Mouse (Mus musculus) adrenal gland, adult (tissue): Measurements from ENCODE around the gene Adamts14.

Experiments
- DNase-seq, 2 experiments: peaks; one replicate each; pipeline ENCODE4 v3.0.0; 2022 to 2023; ENCODE audit warnings: low spot score in 1 of 2; ENCODE audit not compliant: inconsistent age in 2 of 2

The Adamts14 gene

GRCm38 (mm10) chr10:61187001-61187400 lies 86.2 kb downstream of the Adamts14 start:
- no peak for DNase-seq

- DNase-seq: no peak
Measured at GRCm38 (mm10) chr10:61179927-61180326, 93.3 kb downstream of the Adamts14 start.

DNA sequence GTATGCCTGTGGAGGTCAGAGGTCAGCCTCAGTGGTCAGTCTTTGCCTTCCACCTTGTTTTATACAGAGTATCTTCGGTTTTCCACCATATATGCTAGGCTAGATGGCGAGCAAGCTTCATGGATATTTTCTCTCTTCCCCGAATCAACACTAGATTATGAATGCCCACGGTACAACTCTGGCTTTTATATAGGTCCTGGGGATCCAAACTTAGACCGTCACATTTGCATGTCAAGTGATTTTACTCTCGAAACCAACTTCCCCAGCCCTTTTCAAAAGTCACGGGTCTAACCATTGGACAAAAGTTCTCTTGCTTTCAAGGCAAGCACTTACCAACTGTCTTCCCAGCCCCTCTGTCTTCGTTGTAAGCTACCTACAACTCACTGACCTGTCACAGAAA lies 94.6 kb downstream of the Adamts14 start:
- no peak for DNase-seq

DNA sequence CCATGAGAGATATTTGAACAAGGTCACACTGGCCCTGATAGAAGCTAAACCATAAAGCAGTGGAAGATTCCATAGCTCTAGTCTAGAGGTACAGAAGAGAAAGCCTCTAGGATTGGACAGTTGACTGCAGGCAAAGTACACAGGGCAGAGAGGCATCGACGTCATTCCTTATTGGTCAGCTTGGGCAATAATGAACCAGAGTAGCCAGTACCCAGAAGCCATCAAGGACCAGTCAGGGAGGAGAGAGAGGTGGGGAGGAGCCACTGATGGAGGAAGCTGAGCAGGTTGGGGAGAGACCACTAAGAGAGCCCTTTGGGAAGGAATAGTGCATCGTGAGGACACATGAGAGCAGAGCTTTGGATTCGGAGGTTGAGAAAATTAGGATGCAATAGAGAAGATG lies 95.5 kb downstream of the Adamts14 start:
- peak; percentile 36 to 73 for DNase-seq

DNA sequence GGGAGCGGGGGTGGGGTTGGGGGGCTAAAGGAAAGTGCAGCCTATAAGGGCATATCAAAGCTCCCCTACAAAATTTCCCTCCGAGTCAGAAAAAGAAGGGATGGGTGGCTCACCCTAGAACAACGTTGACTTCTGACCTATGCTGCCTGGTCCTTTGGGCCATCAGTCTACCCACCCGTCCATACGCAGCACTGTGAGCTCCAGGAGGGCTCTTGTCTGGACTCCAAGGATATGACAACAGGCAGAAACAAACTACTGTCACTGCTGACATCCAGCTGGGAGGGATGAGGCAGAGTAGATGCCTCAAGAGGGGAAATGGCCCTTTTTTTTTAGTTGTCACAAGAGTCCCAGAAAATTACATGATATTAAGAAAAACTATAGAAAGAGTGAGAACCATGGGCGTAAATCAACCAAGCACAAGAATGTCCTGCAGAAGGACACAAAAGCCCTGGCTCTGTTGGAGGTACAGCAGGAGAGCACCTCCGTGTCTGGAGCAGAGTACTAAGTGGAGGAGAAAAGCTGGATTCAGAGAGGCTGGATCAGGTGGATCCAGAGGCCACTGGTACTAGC lies 96.9 kb downstream of the Adamts14 start:
- no peak for DNase-seq

DNA sequence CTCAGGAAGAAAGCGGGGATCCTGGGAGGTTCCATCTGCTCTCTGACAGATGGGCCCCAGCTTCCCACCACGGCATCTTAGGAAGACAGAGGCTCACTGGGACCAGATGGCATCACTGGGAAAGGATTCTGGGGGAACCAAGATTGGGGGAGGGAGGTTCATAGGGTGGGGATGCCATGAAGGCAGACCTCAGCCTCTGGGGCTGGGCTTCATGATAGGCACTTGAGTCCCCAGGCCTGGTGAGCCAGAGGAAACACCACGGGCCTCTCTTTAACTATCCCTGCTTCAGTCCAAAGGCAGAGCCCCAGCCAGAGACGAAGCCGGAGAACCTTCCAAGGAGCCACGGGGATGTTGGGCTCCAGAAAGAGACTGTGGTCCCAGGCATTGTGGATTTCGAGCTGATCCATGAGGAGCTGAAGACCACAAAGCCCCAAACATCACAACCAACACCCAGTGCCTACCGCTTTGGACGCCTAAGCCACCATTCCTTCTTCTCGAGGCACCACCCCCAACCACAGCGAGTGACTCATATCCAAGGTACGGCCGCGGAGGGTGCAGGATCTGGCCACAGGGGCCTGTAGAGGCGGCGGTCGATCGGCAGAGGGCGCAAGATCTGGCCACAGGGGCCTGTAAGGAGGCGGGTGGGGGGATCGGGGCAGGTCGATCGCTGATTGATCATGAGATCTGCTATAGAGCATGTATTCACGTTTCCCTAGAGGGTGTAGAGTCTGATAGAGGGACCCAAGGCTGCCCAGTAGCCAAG lies 97.6 kb downstream of the Adamts14 start:
- DNase-seq: peak; percentile 44 to 51

DNA sequence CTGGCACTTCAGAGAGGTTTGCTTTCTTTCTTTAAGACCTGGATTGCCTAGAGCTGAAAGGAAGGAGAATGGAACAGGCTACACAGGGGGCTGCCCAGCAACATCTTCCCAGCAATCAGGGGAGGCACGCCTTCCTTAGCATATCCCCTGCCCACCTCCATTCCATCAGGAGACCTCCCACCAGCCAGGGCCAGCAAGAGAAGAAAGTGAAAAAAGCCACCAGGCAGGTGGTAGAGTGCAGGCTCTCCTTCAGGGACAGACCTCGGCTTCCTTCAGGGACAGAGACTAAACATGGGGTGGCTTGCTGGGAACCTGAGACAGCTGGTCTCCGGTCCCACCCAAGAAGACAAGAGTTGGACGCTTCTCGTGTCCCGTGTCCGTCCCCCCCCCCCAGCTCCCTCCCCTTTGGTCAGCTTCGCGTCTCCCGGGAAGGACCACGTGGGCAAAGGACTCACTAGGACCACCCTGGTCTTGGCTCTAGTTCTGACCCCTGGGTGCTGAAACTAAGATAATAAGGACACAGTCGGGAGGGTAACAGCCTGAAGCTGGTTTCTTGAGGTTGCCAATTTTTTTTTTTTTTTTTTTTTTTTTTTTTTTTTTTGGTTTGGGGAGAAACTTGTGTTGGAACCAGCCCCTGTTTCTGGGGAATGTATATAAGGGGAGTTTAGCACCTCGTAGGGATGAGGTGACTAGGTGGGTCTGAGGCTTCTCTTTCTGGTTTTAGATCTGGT lies 98.4 kb downstream of the Adamts14 start:
- no peak for DNase-seq

GRCm38 (mm10) chr10:61172496-61172895 lies 100.7 kb downstream of the Adamts14 start:
- DNase-seq: no peak

- DNase-seq: no peak
Measured at GRCm38 (mm10) chr10:61171654-61172053, 101.6 kb downstream of the Adamts14 start, which contains the start of gene Tbata. Gene Tbata, plus strand, starts transcription at chr10:61171954.

DNA sequence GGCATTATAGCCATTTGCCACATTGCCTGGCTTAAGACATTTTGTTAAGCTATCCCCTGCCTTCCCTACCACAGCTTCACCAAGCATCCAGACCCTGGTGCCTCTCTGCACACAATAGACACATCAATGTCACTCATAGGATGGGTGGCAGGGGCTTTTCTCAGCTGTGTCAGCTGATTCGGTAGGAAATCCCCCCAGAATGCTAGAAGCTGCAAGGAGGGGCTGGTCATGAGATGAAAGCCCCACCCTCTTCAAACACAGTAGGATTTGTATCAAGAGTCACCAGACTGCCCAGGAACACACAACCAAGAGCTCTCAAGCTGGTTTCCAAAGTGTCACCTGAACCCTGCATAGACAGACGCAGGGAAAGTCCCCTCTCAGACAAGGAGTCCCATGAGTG lies 104.8 kb downstream of the Adamts14 start:
- no peak for DNase-seq

DNA sequence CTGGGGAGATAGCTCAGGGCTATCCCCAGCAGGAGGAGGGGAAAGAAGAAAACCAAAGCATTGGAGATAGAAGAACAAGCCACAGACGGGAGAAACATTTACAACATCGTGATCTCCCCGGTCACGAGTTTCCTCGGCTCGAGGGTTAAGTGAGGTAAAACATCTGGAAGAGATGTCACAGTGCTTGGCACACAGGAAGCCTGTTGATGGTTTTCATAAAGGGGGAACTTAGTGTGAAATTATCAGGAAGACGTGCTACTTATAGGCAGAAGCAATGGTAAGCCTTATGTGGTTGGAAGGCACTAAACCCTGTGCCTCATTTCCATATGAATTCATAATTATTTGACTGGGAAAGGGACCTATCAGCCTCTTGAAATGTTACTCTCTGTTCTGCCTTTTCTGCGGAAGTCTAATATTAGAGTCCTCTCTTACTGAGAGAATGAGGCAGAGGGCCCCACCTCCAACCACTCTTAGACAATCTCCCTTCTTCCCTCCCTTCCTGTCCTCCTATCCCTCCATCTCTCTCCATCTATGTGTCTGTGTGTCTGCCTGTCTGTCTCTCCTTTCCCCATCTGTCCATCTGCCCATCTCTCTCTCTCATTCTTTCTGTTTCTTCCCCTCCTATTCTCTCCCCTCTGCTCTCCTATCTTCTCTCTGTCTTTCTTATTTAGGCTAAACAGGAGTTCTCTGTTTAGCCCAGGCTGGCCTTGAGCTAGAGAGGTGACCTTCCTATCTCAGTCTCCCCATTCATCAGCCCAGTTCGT lies 105.7 kb downstream of the Adamts14 start:
- DNase-seq: no peak

GRCm38 (mm10) chr10:61162366-61162765 lies 110.9 kb downstream of the Adamts14 start:
- DNase-seq: peak in 1 of 2 experiments; percentile 49

DNA sequence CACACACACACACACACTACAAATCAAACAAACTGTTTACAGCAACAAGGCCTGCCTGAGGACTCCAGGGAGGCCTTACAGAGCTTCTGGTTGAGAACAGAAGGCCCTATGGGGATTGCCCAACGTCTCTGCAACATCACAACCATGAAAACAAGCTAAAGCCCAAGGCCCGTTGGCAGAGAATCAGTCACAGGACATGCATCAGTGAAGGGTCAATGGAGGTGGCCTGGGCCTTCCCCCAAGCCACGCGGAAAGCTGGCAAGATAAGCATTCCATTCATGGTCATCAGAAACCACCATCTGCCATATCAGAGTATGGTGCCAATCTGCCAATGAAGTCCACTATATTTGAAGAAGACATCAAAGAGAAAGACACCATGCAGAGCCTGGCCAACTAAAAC lies 112.6 kb downstream of the Adamts14 start:
- DNase-seq: peak in 1 of 2 experiments; percentile 75

- DNase-seq: no peak
Measured at GRCm38 (mm10) chr10:61160089-61160488, 113.1 kb downstream of the Adamts14 start.

GRCm38 (mm10) chr10:61158594-61158993 lies 114.6 kb downstream of the Adamts14 start:
- DNase-seq: no peak

DNA sequence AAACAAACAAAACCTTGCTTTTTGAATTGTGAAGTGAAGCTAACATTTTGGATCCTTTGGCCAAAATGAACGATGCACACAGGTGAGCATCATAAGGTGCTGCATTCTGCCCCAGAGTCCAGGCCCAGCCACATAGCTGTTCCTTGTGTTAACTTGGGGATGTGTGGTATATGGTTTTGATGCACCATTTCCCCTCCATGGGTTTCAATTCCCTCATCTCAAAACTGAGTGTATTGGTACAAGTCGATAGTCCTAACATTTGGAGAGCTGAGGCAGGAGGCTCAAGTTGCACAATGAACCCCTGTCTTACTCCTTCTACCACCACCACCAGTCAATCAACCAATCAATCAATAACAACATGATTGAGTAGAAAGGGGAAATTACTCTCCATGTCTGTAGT lies 116.8 kb downstream of the Adamts14 start:
- DNase-seq: no peak

DNA sequence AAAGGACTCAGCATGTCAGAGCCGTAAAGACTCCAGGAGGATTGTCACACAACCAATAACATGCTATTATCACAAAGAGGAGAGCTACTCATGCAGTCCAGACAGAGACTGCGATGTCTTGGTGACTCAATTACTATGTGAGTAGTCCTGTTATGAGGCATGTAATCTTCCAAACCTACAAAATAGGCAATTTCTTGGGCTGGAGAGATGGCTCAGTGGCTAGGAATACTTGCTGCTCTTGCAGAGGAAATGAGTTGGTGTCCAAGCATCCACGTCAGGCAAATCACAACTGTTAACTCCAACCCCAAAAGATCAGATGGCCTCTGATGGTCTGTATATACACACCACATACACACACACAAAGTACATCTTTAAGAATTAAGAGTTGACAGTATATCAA lies 117.6 kb downstream of the Adamts14 start:
- no peak for DNase-seq

- no peak for DNase-seq
Measured at GRCm38 (mm10) chr10:61152131-61152530, 121.1 kb downstream of the Adamts14 start.

DNA sequence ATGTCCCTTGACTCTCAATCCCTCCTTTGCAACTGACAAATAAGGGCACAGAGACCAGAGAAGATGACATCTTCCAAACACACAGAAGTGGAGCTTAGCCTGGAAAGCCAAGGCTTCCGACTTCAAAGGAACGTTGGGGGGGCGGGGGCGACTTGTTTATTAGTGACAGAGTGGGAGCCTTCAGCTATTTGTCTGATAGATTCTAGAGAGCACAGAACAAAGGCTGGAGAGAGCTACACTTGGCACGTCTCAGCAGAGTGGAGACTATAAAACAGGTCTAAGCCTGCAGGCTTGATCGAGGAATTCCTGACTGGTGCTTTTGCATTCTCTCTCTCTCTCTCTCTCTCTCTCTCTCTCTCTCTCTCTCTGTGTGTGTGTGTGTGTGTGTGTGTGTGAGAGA lies 122.6 kb downstream of the Adamts14 start:
- DNase-seq: peak in 1 of 2 experiments; percentile 46

DNA sequence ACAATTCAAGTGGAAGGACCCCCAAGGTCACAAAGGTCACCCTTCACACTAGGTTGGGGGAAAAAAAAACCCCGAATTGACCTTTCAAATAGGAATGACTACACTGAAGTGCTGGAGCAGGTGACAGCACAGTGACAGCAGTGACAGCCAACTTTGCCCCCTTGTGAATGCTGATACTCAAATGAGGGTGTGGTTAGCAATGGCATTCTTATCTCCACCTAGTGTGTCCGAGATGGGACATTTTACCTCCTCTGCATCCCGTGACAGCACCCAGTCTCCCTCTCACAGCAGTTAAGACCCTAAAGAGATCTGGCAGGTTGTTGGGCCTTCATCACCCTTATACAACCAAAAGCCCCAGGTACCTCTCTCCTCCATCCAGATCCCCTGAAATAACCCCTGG lies 123.8 kb downstream of the Adamts14 start:
- DNase-seq: no peak
